Mouse (Mus musculus) hindbrain, embryonic 14.5 days (tissue): Measurements from ENCODE around the gene Scaf4. TPM values are rescaled to one million over a fixed set of nuclear protein-coding genes. Genes with fewer than 3 reads are reported as not detected.
A peak's percentile ranks its signal among the peaks of the same experiment; 100 is the strongest.

ENCODE experiments used
- ATAC-seq: fragments of 200-750 bp; cut with Nextera tagmentation; 2 replicates; pipeline ENCODE4 v1.8.0; 2017; ENCODE audit warnings: moderate number of reproducible peaks, mild to moderate bottlenecking, moderate TSS enrichment, moderate library complexity; ENCODE audit not compliant: low FRiP score
- DNase-seq: peaks from one replicate; pipeline ENCODE4 v3.0.0-alpha.2; 2015; ENCODE audit warnings: low spot score
- H3K27ac ChIP-seq: fragments of 300-500 bp; sonication (generic); 2 replicates; pipeline ENCODE4 v1.5.1; 2014; ENCODE audit warnings: mild to moderate bottlenecking, moderate library complexity
- H3K27me3 ChIP-seq: fragments of 300-500 bp; sonication (generic); 2 replicates; pipeline ENCODE4 v1.6.1; 2014; ENCODE audit warnings: mild to moderate bottlenecking, low read length, mixed read lengths; ENCODE audit not compliant: control insufficient read depth, insufficient read depth
- H3K36me3 ChIP-seq: fragments of 300-500 bp; sonication (generic); replicated peaks from 2 replicates; pipeline ENCODE4 v1.6.1; 2014; ENCODE audit not compliant: control insufficient read depth, insufficient read depth
- H3K4me1 ChIP-seq: fragments of 300-500 bp; sonication (generic); replicated peaks from 2 replicates; pipeline ENCODE4 v1.6.1; 2014; ENCODE audit warnings: antibody characterized with exemption, low read length, mixed read lengths; ENCODE audit not compliant: control insufficient read depth, insufficient read depth
- H3K4me2 ChIP-seq: fragments of 300-500 bp; sonication (generic); replicated peaks from 2 replicates; pipeline ENCODE4 v1.6.1; 2014; ENCODE audit warnings: mild to moderate bottlenecking, moderate library complexity
- H3K4me3 ChIP-seq: fragments of 300-500 bp; sonication (generic); replicated peaks from 2 replicates; pipeline ENCODE4 v1.5.1; 2014; ENCODE audit warnings: mild to moderate bottlenecking, low read length
- H3K9ac ChIP-seq: fragments of 300-500 bp; sonication (generic); 2 replicates; pipeline ENCODE4 v1.6.1; 2014
- H3K9me3 ChIP-seq: fragments of 300-500 bp; sonication (generic); 2 replicates; pipeline ENCODE4 v1.6.1; 2016; ENCODE audit warnings: low read length; ENCODE audit not compliant: control insufficient read depth
- WGBS: fragments of 180-500 bp; shearing (Covaris S2); extraction: QIAGEN DNeasy Blood & Tissue Kit; methylation state at CpG from one replicate; pipeline ENCODE4 v1.1.7; 2014; 5-methylcytosine and 5-hydroxymethylcytosine counted together
- polyA plus RNA-seq: library from polyadenylated mRNA; unstranded; fragments of >200 nt; fragmentation: Nextera tagmentation; extraction: Ambion mirVana; gene quantifications from 2 replicates; pipeline ENCODE4 v1.2.1, GENCODE M21; 2014

Scaf4 gene
- polyA plus RNA-seq, 1 experiment from 2014 or later: 24.4 TPM

- Histone ChIP-seq H3K27ac (no peak overlapping the region), H3K4me3 (no peak overlapping the region), H3K4me1 (no peaks in the 10 kb centered on the region), H3K36me3 (no peaks in the 10 kb centered on the region), H3K27me3 (no peaks in the 10 kb centered on the region), H3K9me3 (no peaks in the 10 kb centered on the region), H3K4me2 (no peak overlapping the region), H3K9ac (no peak overlapping the region)
- peak; percentile 65; the same call in 1 of the 2 replicates for ATAC-seq
- 75% methylated on average over 13 of the region's 13 CpGs for WGBS
- peak; percentile 52 for DNase-seq
These were observed 28.3 kb upstream of the Scaf4 start for GRCm38 (mm10) chr16:90312449-90313082.

GRCm38 (mm10) chr16:90310488-90311135, 26.3 kb upstream of the Scaf4 start:
- no peak for ATAC-seq
- WGBS: 86% methylated on average over 11 of the region's 11 CpGs
- H3K36me3 ChIP-seq: no peaks in the 10 kb centered on the region
- no peak overlapping the region for H3K27ac ChIP-seq
- no peak for DNase-seq
- H3K27me3 ChIP-seq: no peaks in the 10 kb centered on the region
- H3K9me3 ChIP-seq: no peaks in the 10 kb centered on the region
- H3K4me3 ChIP-seq: no peak overlapping the region
- H3K4me1 ChIP-seq: no peaks in the 10 kb centered on the region
- H3K4me2 ChIP-seq: no peak overlapping the region
- no peak overlapping the region for H3K9ac ChIP-seq

GRCm38 (mm10) chr16:90309784-90310183, 25.5 kb upstream of the Scaf4 start:
- no peaks in the 10 kb centered on the region for H3K9me3 ChIP-seq
- no peak overlapping the region for H3K4me3 ChIP-seq
- H3K36me3 ChIP-seq: no peaks in the 10 kb centered on the region
- ATAC-seq (no peak), DNase-seq (no peak)
- no peak overlapping the region for H3K9ac ChIP-seq
- no peaks in the 10 kb centered on the region for H3K27me3 ChIP-seq
- H3K27ac ChIP-seq: no peak overlapping the region
- H3K4me1 ChIP-seq: no peaks in the 10 kb centered on the region
- 47% methylated on average over 3 of the region's 3 CpGs for WGBS
- no peak overlapping the region for H3K4me2 ChIP-seq

- H3K4me3 ChIP-seq: no peak overlapping the region
These were observed 19.6 kb upstream of the Scaf4 start for GRCm38 (mm10) chr16:90303988-90304299.

GRCm38 (mm10) chr16:90303286-90303987, 19.1 kb upstream of the Scaf4 start:
- H3K36me3 ChIP-seq: no peaks in the 10 kb centered on the region
- H3K4me1 ChIP-seq: peaks cover 5% of the 10 kb centered on the region
- no peak for ATAC-seq
- no peak for DNase-seq
- no peaks in the 10 kb centered on the region for H3K9me3 ChIP-seq
- WGBS: 81% methylated on average over 9 of the region's 9 CpGs
- H3K27me3 ChIP-seq: 0 out of 2 replicates have a peak, but pooled peaks cover under 1% of the 10 kb centered on the region
- no peak overlapping the region for H3K4me3 ChIP-seq
- H3K9ac ChIP-seq: no peak overlapping the region
- no peak overlapping the region for H3K4me2 ChIP-seq
- no peak overlapping the region for H3K27ac ChIP-seq

More at GRCm38 (mm10) chr16:90303988-90304299, 19.6 kb upstream of the Scaf4 start:
- 85% methylated on average over 2 of the region's 2 CpGs for WGBS
- H3K9me3 ChIP-seq: no peaks in the 10 kb centered on the region
- H3K27me3 ChIP-seq: no peaks in the 10 kb centered on the region
- ATAC-seq (no peak), DNase-seq (no peak)
- no peak overlapping the region for H3K9ac ChIP-seq
- H3K27ac ChIP-seq: no peak overlapping the region
- peaks cover under 1% of the 10 kb centered on the region for H3K4me1 ChIP-seq
- no peaks in the 10 kb centered on the region for H3K36me3 ChIP-seq
- no peak overlapping the region for H3K4me2 ChIP-seq

GRCm38 (mm10) chr16:90301706-90302105, 17.4 kb upstream of the Scaf4 start:
- no peak overlapping the region for H3K27ac ChIP-seq

GRCm38 (mm10) chr16:90300896-90301295, 16.6 kb upstream of the Scaf4 start:
- WGBS: 92% methylated on average over 11 of the region's 11 CpGs
- no peak overlapping the region for H3K27ac ChIP-seq
- ATAC-seq: no peak
- H3K4me2 ChIP-seq: no peak overlapping the region
- 0 out of 2 replicates have a peak, but pooled peaks cover 6% of the 10 kb centered on the region for H3K27me3 ChIP-seq
- H3K36me3 ChIP-seq: no peaks in the 10 kb centered on the region
- H3K9me3 ChIP-seq: no peaks in the 10 kb centered on the region
- no peak overlapping the region for H3K9ac ChIP-seq
- no peak overlapping the region for H3K4me3 ChIP-seq
- peaks cover 12% of the 10 kb centered on the region for H3K4me1 ChIP-seq
- DNase-seq: no peak

More at GRCm38 (mm10) chr16:90301706-90302105, 17.4 kb upstream of the Scaf4 start:
- Histone ChIP-seq H3K36me3 (no peaks in the 10 kb centered on the region), H3K4me2 (no peak overlapping the region), H3K4me3 (no peak overlapping the region), H3K4me1 (peaks cover 12% of the 10 kb centered on the region), H3K27me3 (0 out of 2 replicates have a peak, but pooled peaks cover 6% of the 10 kb centered on the region), H3K9me3 (no peaks in the 10 kb centered on the region), H3K9ac (no peak overlapping the region)
- DNase-seq (no peak), ATAC-seq (no peak)
- WGBS: 85% methylated on average over 10 of the region's 10 CpGs

- Histone ChIP-seq H3K27me3 (0 out of 2 replicates have a peak, but pooled peaks cover 6% of the 10 kb centered on the region), H3K27ac (no peak overlapping the region), H3K9ac (no peak overlapping the region), H3K4me2 (no peak overlapping the region), H3K4me1 (peaks cover 12% of the 10 kb centered on the region), H3K4me3 (no peak overlapping the region), H3K9me3 (no peaks in the 10 kb centered on the region), H3K36me3 (no peaks in the 10 kb centered on the region)
- ATAC-seq (0 out of 2 replicates have a peak, but pooled peaks have one; percentile 8), DNase-seq (no peak)
These were observed 15.3 kb upstream of the Scaf4 start for GRCm38 (mm10) chr16:90299591-90299990.
